Mouse (Mus musculus): ENCODE results near the gene Rbms1.

The Rbms1 gene

GRCm38 (mm10) chr2:60922351-60922750 lies 40.6 kb downstream of the Rbms1 start:
- no peak for ATAC-seq (ENCODE audit: insufficient number of reproducible peaks, low FRiP score, low TSS enrichment)

GRCm38 (mm10) chr2:60920076-60920475 lies 42.9 kb downstream of the Rbms1 start:
- no peak for ATAC-seq (ENCODE audit: insufficient number of reproducible peaks, low FRiP score, low TSS enrichment)

- ATAC-seq (ENCODE audit: insufficient number of reproducible peaks, low FRiP score, low TSS enrichment): no peak
Measured at GRCm38 (mm10) chr2:60918401-60918800, 44.6 kb downstream of the Rbms1 start.

GRCm38 (mm10) chr2:60914524-60915280 lies 48.3 kb downstream of the Rbms1 start:
- no peak for ATAC-seq (ENCODE audit: insufficient number of reproducible peaks, low FRiP score, low TSS enrichment)

GRCm38 (mm10) chr2:60913281-60913680 lies 49.7 kb downstream of the Rbms1 start:
- no peak for ATAC-seq (ENCODE audit: insufficient number of reproducible peaks, low FRiP score, low TSS enrichment)

GRCm38 (mm10) chr2:60911716-60912115 lies 51.3 kb downstream of the Rbms1 start:
- no peak for ATAC-seq (ENCODE audit: insufficient number of reproducible peaks, low FRiP score, low TSS enrichment)

- 0 out of 2 replicates have a peak, but pooled peaks have one; percentile 51 for ATAC-seq (ENCODE audit: insufficient number of reproducible peaks, low FRiP score, low TSS enrichment)
Measured at GRCm38 (mm10) chr2:60910820-60911219, 52.2 kb downstream of the Rbms1 start.

- ATAC-seq (ENCODE audit: insufficient number of reproducible peaks, low FRiP score, low TSS enrichment): no peak
Measured at GRCm38 (mm10) chr2:60908551-60908950, 54.4 kb downstream of the Rbms1 start.

- no peak for ATAC-seq (ENCODE audit: insufficient number of reproducible peaks, low FRiP score, low TSS enrichment)
Measured at GRCm38 (mm10) chr2:60908116-60908515, 54.9 kb downstream of the Rbms1 start.

- ATAC-seq (ENCODE audit: insufficient number of reproducible peaks, low FRiP score, low TSS enrichment): no peak
Measured at GRCm38 (mm10) chr2:60905283-60905682, 57.7 kb downstream of the Rbms1 start.

- no peak for ATAC-seq (ENCODE audit: insufficient number of reproducible peaks, low FRiP score, low TSS enrichment)
Measured at GRCm38 (mm10) chr2:60904141-60904540, 58.9 kb downstream of the Rbms1 start.

- ATAC-seq (ENCODE audit: insufficient number of reproducible peaks, low FRiP score, low TSS enrichment): no peak
Measured at GRCm38 (mm10) chr2:60903535-60903934, 59.5 kb downstream of the Rbms1 start.

GRCm38 (mm10) chr2:60902446-60903137 lies 60.4 kb downstream of the Rbms1 start:
- ATAC-seq (ENCODE audit: insufficient number of reproducible peaks, low FRiP score, low TSS enrichment): no peak

GRCm38 (mm10) chr2:60901511-60901951 lies 61.5 kb downstream of the Rbms1 start:
- ATAC-seq (ENCODE audit: insufficient number of reproducible peaks, low FRiP score, low TSS enrichment): no peak

GRCm38 (mm10) chr2:60901013-60901412 lies 62.0 kb downstream of the Rbms1 start:
- no peak for ATAC-seq (ENCODE audit: insufficient number of reproducible peaks, low FRiP score, low TSS enrichment)

GRCm38 (mm10) chr2:60893042-60893441 lies 70.0 kb downstream of the Rbms1 start:
- ATAC-seq (ENCODE audit: insufficient number of reproducible peaks, low FRiP score, low TSS enrichment): no peak

- ATAC-seq (ENCODE audit: insufficient number of reproducible peaks, low FRiP score, low TSS enrichment): no peak
Measured at GRCm38 (mm10) chr2:60883931-60884330, 79.1 kb downstream of the Rbms1 start.

- no peak for ATAC-seq (ENCODE audit: insufficient number of reproducible peaks, low FRiP score, low TSS enrichment)
Measured at GRCm38 (mm10) chr2:60883043-60883365, 80.0 kb downstream of the Rbms1 start.

GRCm38 (mm10) chr2:60882202-60883042 lies 80.6 kb downstream of the Rbms1 start:
- no peak for ATAC-seq (ENCODE audit: insufficient number of reproducible peaks, low FRiP score, low TSS enrichment)

- ATAC-seq (ENCODE audit: insufficient number of reproducible peaks, low FRiP score, low TSS enrichment): peak; percentile 39
Measured at GRCm38 (mm10) chr2:60881571-60882041, 81.4 kb downstream of the Rbms1 start.

All from cerebellum, adult (tissue).